Mouse (Mus musculus) common myeloid progenitor, adult 5-6 weeks (primary cell): ENCODE results near the gene Nfix. TPM values are rescaled to one million over a fixed set of nuclear protein-coding genes. Genes with fewer than 3 reads are reported as not detected.
A peak's percentile ranks its signal among the peaks of the same experiment; 100 is the strongest.

ENCODE experiments used
- ATAC-seq: replicated peaks from 2 replicates; pipeline ENCODE4 v1.8.0; 2016; ENCODE audit warnings: low read depth, mild to moderate bottlenecking, moderate TSS enrichment, inconsistent platforms; ENCODE audit not compliant: poor library complexity, severe bottlenecking
- total RNA-seq: library from RNA; stranded (forward); fragments of 200-1000, 187-1606 nt; gene quantifications from 2 replicates; pipeline ENCODE4 v1.2.3, GENCODE M21; 2017

Gene Nfix
- total RNA-seq, 1 experiment from 2014 or later = 15.5 TPM

DNA sequence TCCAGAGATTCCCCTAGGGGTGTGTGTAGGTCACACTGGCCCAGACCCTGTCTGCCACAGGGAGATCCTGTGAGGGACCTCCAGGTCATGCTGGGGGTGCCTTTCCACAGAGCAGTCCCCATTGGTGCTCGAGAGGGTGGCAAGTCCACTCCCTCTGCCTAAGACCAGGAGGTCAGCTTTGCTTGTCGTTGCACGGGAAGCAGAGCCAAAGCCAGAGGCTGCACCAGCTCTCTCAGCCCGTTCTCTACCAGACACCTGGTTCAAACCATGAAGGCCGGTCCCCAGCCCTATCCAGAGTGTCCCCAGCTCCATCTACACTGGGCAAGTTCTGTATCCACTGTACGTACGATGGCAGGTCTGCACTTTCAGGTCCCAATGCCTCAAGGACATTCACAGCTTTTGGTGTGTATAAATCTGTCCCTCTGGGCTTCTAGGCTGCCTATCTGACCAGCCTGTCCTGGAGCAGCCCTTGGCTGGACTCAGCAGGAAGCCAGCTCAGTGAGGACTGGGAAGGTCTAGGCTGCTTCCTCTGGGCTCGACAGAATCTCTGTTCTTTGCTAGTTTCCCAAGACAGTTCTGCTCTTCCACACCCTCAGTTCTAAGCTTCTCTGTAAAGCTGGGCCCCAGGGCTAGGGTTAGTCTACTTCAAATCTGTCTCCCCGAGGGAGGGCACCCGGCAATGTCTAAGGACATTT lies 74.8 kb downstream of the Nfix start:
- no peak for ATAC-seq

DNA sequence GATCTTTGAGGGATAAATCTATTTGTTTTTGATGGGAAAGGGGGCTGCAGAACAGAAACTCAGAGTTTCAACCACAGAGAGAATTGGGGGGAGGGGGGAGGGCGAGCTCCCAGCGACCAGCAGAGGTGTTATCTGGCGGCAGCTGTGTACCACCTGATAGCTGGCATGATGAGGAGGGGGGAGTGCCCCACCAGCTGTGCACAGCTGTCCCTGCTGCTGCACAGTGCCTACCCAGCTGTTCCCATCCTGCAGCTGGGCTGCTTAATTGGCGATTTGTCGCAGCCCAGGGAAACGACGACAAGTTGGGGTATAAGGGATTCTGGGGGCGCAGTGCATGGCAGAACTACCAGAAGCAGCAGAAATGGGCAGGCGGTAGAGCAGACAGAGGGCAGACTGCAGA lies 75.5 kb downstream of the Nfix start:
- no peak for ATAC-seq

DNA sequence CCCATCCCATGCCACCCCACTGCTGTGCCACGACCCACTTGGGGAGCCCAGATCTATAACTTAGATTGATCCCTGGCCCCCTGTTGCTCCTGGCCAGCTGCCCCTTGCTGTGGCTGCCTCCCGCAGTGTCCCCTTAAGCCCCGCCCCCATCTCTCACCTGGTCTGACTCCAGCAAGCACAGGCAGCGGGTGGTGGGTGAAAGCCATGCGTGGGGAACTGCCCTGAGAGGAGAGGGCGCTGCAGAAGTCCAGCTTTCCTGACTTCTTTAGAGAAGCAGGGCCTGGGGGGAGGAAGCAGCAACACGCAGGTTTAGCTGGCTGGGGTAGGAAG lies 76.6 kb downstream of the Nfix start:
- ATAC-seq = no peak

DNA sequence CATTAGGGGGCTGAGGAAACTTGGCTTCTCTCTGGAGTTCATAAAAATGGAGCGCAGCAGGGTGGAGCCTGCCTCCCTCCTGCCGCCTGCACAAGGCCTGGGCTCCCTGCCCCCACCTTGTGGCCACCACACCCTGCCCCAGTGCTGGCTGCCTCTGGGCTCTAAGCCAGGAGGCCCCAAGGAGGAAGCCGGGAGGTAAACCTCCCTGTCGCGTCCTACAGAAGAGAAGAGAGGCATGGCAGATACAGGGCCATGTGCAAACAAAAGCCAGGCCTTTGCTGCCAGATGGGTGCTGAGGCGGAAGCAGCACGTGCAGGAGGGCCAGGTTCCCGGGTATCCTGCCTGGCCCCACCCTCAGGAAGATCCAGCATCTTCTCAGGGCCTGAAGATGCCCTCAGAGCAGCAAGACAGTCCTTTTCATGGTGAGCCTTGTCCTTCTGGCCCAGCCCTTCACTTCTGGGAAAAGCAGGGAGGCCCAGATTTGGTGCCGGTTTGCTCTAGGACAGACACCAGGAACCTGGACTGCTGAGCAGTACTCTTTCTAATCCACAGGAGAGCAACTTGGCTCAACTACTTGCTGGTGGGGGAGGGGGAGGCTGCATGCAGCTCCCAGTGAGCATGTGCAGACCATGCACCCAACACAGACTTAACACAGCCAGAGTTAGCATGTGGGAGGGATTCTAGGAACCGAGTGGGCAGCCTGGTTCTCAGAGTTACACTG lies 77.1 kb downstream of the Nfix start, which contains the start of gene G430095P16Rik:
TSS of gene G430095P16Rik (plus strand) at position 158 of the 721 bp plus-strand sequence.
- peak; percentile 87 for ATAC-seq

DNA sequence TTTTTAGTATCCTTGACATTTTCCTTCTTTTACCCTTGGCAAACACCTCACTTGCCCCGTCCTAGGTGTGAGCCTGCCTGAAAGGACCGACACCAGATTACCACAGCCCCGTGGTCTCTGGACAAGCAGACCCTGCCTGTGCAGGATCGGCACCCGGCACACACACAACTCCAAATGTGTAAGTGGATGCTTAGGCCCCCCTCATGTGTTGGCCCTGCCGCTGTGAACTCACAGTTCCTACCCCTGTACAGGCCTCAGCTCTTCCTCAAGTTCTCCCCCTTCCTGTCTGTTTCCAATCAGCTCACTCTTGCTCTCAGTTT lies 77.7 kb downstream of the Nfix start:
- no peak for ATAC-seq

DNA sequence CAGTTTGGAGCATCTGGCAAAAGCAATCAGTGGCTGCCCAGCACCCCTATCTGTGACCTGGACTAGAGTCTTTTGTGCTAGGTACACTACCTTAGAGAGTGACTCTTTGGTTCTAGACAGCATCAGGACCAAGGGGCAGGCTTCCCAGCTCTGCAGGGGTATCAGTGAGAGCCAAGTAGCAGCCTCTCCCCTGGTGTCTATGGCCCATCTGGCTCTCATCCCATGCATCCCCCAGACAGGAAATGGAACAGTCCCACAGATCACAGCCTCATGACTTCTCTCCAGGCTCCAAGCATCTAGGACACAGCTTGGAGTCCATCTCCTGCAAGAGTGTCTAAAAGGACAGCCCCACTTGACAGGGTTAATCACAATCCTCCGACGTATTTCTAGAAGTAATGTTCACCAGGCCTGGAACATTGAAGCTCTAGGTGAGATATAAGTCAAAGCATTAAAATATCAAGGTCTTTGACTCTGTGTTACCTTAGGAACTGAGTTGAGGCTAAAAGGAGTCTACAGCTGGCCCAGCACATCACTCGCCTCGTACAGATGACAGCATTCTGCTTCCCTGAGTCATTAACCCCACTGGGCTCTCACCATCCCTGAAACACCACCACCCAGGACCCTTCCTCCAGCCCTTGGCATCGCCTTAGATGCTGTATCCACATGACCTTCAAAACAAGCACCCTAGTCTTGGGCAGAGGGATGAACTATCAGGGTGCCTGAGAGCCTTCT lies 81.0 kb downstream of the Nfix start:
- no peak for ATAC-seq

DNA sequence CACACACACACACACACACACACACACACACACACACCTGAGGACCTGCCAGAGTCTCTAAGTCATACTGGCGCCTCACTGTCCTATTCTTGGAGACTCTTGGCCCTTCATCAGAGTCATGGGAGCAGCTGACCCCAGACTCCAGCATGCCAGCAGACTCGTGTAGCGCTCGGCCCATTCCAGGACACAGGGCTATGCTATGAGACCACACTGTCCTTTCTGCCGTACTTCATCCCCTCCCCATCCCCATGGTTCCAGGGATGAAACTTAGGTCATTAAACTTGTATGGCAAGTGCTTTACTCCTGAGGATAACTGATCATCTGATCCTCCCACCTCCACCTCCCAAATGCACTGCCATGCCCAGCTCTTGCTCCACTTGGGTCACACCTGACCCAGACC lies 81.7 kb downstream of the Nfix start:
- ATAC-seq = no peak

DNA sequence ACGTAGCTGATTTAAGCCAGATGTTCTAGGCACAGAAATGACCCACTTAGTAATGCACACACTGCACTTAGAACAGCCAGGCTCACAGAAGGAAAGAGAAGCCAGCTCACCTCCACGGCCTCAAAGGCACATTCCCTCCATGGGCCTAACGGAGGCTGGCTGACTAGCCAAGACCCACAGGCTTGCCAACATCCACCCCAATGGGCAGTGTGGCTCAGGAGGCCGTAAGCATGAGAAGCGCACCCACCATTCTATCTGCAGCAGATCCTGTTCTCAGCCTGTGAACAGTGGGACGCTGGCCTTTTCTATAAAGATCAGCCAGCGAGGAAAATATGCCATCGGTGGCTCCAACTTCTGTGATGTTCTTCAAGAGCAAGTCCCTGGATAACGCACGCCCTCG lies 83.4 kb downstream of the Nfix start:
- ATAC-seq = no peak

DNA sequence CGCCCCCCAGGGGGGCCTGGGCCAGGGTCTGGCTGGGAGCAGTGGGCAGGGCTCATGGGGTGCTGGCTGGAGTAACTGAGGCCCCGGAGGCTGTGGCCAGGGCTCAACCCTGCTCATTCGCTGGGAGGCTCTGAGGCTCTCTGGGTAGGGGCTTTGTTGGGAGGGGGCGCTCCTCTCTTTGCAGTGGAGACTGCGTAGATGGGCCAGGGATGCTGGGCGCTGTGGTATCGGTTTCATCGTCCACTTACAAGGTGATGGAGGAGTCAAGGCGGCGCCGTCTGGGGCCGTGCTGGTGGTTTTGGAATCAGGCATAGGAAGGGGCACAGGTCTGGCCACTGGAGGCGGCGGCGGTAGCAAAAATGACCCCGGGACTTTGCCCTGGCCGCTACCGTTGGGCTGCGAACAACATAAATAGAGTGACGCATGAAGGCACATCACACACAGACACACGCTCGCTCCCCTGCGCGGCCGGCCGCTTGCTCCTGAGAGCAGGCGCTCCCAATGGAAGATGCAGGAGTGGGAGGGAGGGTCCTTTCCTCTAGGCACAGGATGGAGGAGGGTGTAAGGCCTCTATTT lies 84.2 kb downstream of the Nfix start:
- ATAC-seq = no peak

DNA sequence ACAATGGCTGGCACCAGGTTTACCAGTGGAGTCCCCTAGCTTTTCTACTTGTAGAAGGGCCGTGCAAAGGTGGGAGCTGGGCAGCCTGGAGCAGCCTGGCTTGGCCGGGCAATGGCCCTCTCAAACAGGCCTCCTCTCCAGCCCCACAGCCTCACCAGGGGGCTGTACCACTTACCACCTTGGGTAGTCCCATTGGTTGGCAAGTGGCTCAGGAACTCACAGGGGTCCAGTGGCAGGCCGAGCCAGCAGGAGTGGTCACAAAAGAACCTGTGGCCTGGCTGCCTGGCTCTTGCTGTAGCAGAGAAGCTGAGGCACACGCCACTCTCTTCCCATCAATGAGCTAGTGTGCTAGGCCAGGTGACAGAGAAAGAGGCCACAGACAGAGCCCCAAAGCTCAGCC lies 86.0 kb downstream of the Nfix start:
- ATAC-seq = no peak

DNA sequence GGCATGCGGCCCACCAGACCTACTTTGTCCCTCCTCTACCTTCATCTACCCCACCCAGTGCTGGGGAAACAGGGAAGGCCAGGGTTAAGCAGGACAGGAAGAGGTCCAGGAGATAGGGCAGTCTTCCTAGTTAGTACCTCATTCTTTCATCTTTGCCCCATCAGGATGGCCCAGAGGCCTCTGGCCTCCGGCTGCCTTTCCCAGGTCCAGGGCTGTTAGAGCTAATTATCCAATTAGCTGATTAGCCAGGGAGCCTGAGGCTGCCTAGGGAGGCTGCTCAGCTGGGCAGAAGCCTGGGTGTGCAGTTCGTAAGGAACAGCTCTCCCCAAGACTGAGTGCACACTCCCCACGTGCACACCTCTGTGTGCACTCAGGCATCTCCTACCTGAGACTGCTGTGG lies 86.8 kb downstream of the Nfix start:
- no peak for ATAC-seq

DNA sequence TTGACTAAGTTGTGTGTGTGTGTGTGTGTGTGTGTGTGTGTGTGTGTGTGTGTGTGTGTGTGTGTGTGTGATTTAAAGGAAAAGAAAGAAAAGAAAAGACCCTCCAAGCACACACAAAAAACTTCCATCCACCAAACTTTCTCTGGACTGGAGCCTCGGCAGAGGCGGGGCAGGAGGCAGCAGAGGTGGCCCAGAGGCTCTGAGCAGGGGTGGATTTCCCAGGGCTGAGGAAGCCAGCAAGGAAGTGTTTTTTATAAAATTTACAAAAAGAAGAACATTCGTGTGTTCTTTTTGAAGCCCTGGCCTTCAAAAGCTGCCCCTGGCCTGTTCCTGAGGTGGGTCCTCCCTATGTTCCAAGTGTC lies 87.4 kb downstream of the Nfix start:
- ATAC-seq = no peak

DNA sequence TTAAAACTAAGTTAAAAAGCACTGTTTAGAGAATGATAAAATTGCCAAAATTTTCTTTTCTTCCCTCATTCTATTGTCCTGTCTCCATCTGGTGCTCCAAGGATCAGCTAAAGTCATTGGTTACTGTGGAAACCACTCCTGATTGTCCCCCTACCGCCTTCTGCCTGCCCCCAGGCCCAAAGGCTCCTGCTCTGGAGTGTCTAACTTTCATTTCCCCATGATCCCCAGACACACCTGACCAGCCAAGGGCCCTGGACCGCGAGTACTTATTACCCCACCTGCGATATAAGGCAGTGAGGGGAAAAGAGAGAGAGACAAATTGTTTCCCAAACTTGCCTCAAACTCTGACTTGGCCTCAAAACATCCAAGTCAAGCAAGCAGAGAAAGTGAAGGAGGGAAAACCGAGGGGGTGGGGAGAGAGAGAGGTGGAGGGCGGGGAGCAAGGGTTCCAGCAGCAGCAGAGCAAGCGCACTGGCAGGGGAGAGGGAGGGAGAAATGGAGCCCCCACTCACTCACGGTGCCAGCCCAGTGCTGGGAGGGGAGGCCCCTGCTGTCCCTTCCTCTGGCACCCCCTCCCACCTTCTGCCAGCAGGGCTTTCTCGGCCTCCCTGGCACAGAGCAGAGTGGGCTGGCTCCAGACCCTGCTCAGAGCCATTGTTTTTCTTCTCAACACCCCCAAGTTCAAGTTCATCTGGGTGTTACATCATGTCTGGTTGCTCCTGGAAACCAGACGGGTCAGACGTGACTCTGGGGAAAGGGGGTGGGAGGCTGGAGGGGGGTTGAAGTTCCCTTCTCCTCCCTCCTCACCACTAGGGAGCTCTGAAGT lies 88.0 kb downstream of the Nfix start:
- ATAC-seq = no peak

DNA sequence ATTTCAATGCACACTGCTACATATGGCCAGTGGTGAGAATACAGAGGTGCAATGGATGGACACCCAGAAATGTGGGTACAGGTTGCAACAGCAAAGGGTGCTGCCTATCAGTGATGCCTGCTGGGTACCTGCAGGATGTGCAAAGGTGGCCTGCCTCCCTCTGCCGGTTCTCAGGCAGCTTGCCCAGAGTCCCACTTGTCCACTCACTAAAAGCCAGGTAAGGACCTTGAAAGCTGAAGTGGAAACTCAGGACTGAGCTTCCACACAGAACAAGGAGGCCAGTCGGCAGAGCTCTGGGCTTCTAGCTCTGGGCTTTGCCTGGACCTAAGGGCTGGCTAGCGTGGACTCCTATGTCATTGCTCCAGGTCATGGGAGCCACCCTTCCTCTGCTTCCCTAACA lies 88.8 kb downstream of the Nfix start:
- no peak for ATAC-seq

DNA sequence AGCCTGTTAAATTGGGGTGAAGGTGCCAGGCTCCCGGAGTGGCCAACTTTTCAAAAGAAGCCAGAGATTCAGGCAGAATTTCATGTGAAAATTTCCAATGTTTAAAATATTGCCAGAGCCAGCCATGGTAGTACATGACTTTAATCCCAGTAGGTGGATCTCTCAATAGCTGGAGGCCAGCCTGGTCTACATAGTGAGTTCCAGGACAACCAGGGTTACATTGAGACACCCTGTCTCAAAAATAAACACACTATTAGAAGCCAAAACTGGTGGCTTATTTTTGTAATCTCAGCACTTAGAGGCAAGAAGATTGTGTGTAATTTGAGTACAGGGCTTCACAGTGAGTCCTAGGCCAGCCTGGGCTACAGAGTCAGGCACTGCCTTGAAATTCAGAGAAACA lies 90.2 kb downstream of the Nfix start:
- no peak for ATAC-seq

DNA sequence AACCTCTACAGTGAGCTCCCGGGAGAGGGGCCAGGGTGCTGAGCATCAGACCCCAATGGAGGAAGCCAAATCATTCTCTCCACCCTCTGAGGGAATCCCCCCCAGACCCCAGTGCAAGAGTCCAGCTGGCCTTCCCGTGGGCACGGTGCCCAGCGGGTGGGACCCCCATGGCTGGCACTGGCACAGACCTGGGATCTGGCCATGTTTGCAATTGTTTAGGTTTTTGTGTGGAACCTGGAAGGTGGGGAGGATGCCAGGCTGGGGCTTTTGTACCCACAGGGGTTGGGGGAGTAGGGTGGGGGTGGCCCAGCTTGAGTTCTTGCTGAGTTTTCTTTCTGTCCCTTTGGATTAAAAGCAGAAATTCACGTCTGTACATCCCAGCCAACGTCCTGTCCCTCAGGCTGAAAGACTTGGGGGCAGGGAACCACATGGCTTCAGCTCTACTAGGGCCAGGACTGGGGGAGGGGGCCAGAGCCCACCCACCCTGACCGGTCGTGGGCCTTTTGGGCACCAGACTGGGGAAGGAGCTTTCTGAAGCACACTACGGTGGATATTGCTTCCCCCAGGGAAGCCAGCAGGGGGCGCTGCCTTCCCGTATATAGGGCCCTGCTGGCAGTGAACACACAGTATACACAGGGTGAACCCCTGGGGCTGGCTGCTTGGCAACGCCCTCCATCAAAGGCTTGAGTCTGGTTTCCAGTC lies 91.2 kb downstream of the Nfix start:
- ATAC-seq = peak; percentile 59

DNA sequence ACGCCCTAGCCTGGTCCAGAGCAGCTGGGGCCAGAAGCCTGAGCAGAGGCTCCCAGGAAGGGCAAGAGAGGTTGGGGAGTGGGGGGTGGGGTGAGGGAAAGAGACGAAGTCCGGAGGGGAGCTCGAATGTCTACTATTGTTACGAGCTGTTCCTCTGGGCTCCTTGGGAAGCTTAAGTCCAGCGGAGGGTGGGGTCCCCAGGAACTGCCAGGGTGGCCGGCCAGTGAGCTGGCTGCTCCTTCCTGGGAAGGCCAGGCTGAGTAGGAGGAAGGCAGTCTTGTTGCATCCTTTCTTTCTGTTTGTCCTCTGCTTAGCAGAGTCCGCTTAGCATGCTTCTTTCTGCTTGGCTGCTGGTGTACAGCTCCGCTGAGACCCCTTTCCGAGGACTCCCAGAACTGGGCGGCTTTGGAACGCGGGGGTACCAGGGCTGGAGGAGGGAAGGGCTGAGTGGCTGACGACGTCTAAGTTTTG lies 92.0 kb downstream of the Nfix start:
- ATAC-seq = no peak

DNA sequence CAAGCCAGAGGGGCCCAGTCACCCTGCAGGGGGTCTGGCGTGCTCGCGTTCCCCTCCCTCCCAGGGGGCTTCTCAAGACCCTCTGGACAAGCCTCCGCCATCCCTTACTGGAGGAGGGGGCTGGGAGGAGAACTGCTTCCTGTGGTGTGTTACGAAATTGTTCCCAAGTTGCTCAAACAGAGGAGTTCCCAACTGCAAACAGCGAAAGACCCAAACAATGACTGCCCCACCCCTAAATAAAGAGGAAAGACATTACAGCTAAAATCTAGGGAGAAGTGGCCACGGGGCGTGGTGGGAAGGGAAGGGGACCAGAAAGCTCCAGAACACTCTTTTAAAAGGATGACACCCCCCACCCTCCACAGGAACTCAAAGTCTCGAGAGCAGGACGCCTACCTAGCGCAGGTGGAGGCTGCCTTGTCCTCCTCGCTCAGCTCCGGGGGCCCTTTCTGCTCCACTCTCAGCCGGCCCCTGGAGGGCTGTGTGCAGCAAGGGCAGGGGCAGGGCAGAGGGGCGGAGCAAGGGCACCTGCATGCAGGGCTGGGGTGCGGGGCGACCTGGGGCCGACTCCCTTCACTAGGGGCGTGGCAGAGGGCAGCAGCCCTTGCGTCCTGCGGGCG lies 92.8 kb downstream of the Nfix start:
- ATAC-seq = peak; percentile 10; the same call in 1 of the 2 replicates

DNA sequence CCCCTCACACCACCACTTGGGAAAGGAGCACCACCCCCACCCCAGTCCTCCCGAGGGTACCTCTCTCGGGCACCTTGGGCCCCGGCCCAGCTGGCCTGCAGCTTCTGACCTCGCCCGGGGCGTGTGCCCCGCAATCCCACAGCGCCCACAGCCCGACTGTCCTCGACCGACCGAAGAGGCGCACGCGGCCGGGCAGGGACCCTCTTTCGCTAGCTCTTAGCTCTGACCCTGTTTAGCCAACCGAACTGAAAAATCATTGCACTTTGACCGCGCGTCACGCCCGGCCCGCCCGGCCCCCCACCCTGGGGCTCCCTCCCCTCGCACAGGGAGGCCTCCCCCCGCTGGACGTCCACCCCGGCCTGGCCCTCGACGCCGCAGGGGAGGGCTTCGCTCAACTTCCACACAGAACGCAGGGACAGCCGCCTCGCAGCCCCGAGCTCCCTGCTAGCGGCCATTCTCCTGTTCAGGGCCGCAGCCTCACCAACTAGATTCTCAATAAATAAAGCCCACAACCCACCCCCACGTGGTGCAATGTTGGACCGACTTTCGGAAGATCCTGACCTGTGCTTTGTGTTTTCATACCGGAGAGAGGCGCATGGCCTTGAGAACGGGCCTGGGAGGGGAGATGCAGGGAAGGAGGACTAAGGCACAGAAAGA lies 93.4 kb downstream of the Nfix start:
- ATAC-seq = no peak
